Mouse (Mus musculus) G1E (cell line): ENCODE results near the gene Dennd6b. TPM values are rescaled to one million over a fixed set of nuclear protein-coding genes. Genes with fewer than 3 reads are reported as not detected.

Experiments used
- ATAC-seq: 2 replicates; pipeline ENCODE4 v1.8.0; 2016; ENCODE audit warnings: mild to moderate bottlenecking; ENCODE audit not compliant: insufficient number of reproducible peaks, poor library complexity, low FRiP score, severe bottlenecking; ENCODE audit errors: extremely low read depth
- DNase-seq: peaks from one replicate; pipeline ENCODE4 v3.0.0; 2012; ENCODE audit warnings: low spot score
- H3K27me3 ChIP-seq: 2 replicates; pipeline ENCODE4 v1.6.1; 2012; ENCODE audit warnings: mild to moderate bottlenecking, low read length, inconsistent platforms; ENCODE audit not compliant: insufficient read depth
- H3K36me3 ChIP-seq: replicated peaks from 2 replicates; pipeline ENCODE3; 2012; ENCODE audit warnings: mild to moderate bottlenecking, inconsistent platforms
- H3K4me1 ChIP-seq: 2 replicates; pipeline ENCODE4 v1.6.1; 2012; ENCODE audit warnings: low read depth, low read length, inconsistent platforms, mixed read lengths; ENCODE audit not compliant: insufficient read depth
- H3K4me3 ChIP-seq: 2 replicates; pipeline ENCODE4 v1.5.1; 2012; ENCODE audit warnings: low read depth, mild to moderate bottlenecking, inconsistent platforms, low read length, moderate library complexity, mixed read lengths
- H3K9me3 ChIP-seq: replicated peaks from 2 replicates; pipeline ENCODE4 v1.6.1; 2012; ENCODE audit warnings: inconsistent platforms
- CTCF ChIP-seq: IDR thresholded peaks from 2 replicates; pipeline ENCODE4 v1.5.1; 2012; ENCODE audit warnings: low read depth, low read length, inconsistent platforms, mixed read lengths
- GATA1 ChIP-seq: IDR thresholded peaks from 2 replicates; pipeline ENCODE4 v1.6.1; 2012; ENCODE audit warnings: borderline replicate concordance, low read length, inconsistent platforms, mixed read lengths
- GATA2 ChIP-seq: IDR thresholded peaks from 2 replicates; pipeline ENCODE4 v1.6.1; 2012; ENCODE audit warnings: low read depth, low read length, inconsistent platforms, borderline replicate concordance
- POLR2AphosphoS5 ChIP-seq: IDR thresholded peaks from 2 replicates; pipeline ENCODE4 v1.6.1; 2012; ENCODE audit warnings: low read depth, low read length, inconsistent platforms; ENCODE audit not compliant: insufficient replicate concordance
- TAL1 ChIP-seq: conservative IDR thresholded peaks from 2 replicates; pipeline ENCODE4 v1.6.1; 2012; ENCODE audit warnings: low read depth, low read length, inconsistent platforms, mixed read lengths
- polyA plus RNA-seq: library from polyadenylated mRNA; stranded (reverse); fragments of >175 nt; gene quantifications from 2 replicates; pipeline ENCODE4 v1.2.3, GENCODE M21; 2012
- total RNA-seq, 2 experiments: library from RNA; stranded (forward) in 1 of 2; stranded (reverse) in 1 of 2; fragments of 200-1000 nt in 1 of 2; fragments of >200 nt in 1 of 2; fragmentation: Nextera tagmentation in 1 of 2; gene quantifications; 2 replicates each; pipeline ENCODE4 v1.2.3; 2014 to 2017

Dennd6b gene
- total and polyA plus RNA-seq, 3 experiments, result 1.8 to 7.3 (median 4.0) TPM

- ATAC-seq, result no peak
- H3K9me3 ChIP-seq, result peaks cover 7% of the 10 kb centered on the region
- no peak for TF ChIP-seq GATA1
- no peak for TF ChIP-seq TAL1
- TF ChIP-seq POLR2AphosphoS5, result no peak
- TF ChIP-seq GATA2, result no peak
- TF ChIP-seq CTCF, result no peak
- H3K27me3 ChIP-seq, result peaks cover 41% of the 10 kb centered on the region
- DNase-seq, result no peak
- peaks cover 58% of the 10 kb centered on the region for H3K4me1 ChIP-seq
- H3K4me3 ChIP-seq, result no peak overlapping the region
- no peaks in the 10 kb centered on the region for H3K36me3 ChIP-seq
Measured at GRCm38 (mm10) chr15:89177576-89178259, 18.6 kb downstream of the Dennd6b start.

- Histone ChIP-seq H3K4me3 (no peak overlapping the region), H3K36me3 (no peaks in the 10 kb centered on the region), H3K27me3 (peaks cover 46% of the 10 kb centered on the region), H3K9me3 (peaks cover 7% of the 10 kb centered on the region), H3K4me1 (peaks cover 58% of the 10 kb centered on the region)
- ATAC-seq (0 out of 2 replicates have a peak, but pooled peaks have one; percentile 41), DNase-seq (peak; percentile 39)
- TF ChIP-seq GATA1 (no peak), GATA2 (no peak), POLR2AphosphoS5 (no peak), TAL1 (no peak), CTCF (no peak)
Measured at GRCm38 (mm10) chr15:89177121-89177520, 19.2 kb downstream of the Dennd6b start.

- no peaks in the 10 kb centered on the region for H3K36me3 ChIP-seq
- H3K4me3 ChIP-seq, result no peak overlapping the region
- H3K4me1 ChIP-seq, result peaks cover 51% of the 10 kb centered on the region
- DNase-seq (no peak), ATAC-seq (no peak)
- TF ChIP-seq POLR2AphosphoS5 (no peak), CTCF (no peak), GATA2 (no peak), TAL1 (no peak), GATA1 (no peak)
- H3K27me3 ChIP-seq, result peaks cover 46% of the 10 kb centered on the region
- H3K9me3 ChIP-seq, result 0 out of 2 replicates have a peak, but pooled peaks cover 3% of the 10 kb centered on the region
Measured at GRCm38 (mm10) chr15:89175411-89176155, 20.7 kb downstream of the Dennd6b start.

GRCm38 (mm10) chr15:89174889-89175339 lies 21.4 kb downstream of the Dennd6b start:
- no peak overlapping the region for H3K4me3 ChIP-seq
- no peaks in the 10 kb centered on the region for H3K9me3 ChIP-seq
- peaks cover 40% of the 10 kb centered on the region for H3K27me3 ChIP-seq
- DNase-seq (no peak), ATAC-seq (no peak)
- TF ChIP-seq GATA2 (no peak), TAL1 (no peak)
- peaks cover 48% of the 10 kb centered on the region for H3K4me1 ChIP-seq
- H3K36me3 ChIP-seq, result no peaks in the 10 kb centered on the region

- Histone ChIP-seq H3K9me3 (no peaks in the 10 kb centered on the region), H3K27me3 (peaks cover 40% of the 10 kb centered on the region), H3K4me1 (peaks cover 38% of the 10 kb centered on the region), H3K4me3 (peak overlapping the region; percentile 44; the same call in 1 of the 2 replicates), H3K36me3 (no peaks in the 10 kb centered on the region)
- no peak for ATAC-seq
- no peak for DNase-seq
- TF ChIP-seq GATA2, result no peak
- TF ChIP-seq GATA1, result no peak
- TF ChIP-seq POLR2AphosphoS5, result no peak
Measured at GRCm38 (mm10) chr15:89173906-89174214, 22.4 kb downstream of the Dennd6b start.

GRCm38 (mm10) chr15:89173024-89173905 lies 23.0 kb downstream of the Dennd6b start:
- no peaks in the 10 kb centered on the region for H3K9me3 ChIP-seq
- H3K4me1 ChIP-seq, result peaks cover 32% of the 10 kb centered on the region
- H3K36me3 ChIP-seq, result no peaks in the 10 kb centered on the region
- TF ChIP-seq POLR2AphosphoS5, result no peak
- no peak for TF ChIP-seq CTCF
- no peak for TF ChIP-seq GATA1
- TF ChIP-seq GATA2, result no peak
- no peak for TF ChIP-seq TAL1
- H3K4me3 ChIP-seq, result peak overlapping the region; percentile 44; the same call in 1 of the 2 replicates
- ATAC-seq (no peak), DNase-seq (no peak)
- H3K27me3 ChIP-seq, result peaks cover 40% of the 10 kb centered on the region
